24 mouse cellular contexts compared by ENCODE assay signal in genomic region chr7:111059527-111059926, GRCm38 (mm10). TPM values are rescaled to one million over a fixed set of nuclear protein-coding genes. Genes with fewer than 3 reads are reported as not detected.
DNase-seq lines count a peak whose midpoint lies in the region; ATAC-seq lines count a peak whose summit lies in the region.
"Had no signal": no experiment of that assay in that cellular context is flagged by ENCODE, and none has a peak within 500 bp of the region (broad histone marks: within the 10 kb centered on the region; RNA-seq: fewer than 3 reads in every experiment).

No protein-coding gene starts in this region.

- WGBS in limb, embryonic 12.5 days, result 56% methylated on average over 5 of the region's 5 CpGs
- WGBS in limb, embryonic 10.5 days, result 70% methylated on average over 5 of the region's 5 CpGs
- WGBS in neural tube, embryonic 11.5 days, result 69% methylated on average over 5 of the region's 5 CpGs
- WGBS in neural tube, embryonic 15.5 days, result 47% methylated on average over 5 of the region's 5 CpGs
- WGBS in hindbrain, embryonic 14.5 days, result 45% methylated on average over 5 of the region's 5 CpGs

- no peak overlapping the region for H3K4me2 ChIP-seq in limb, embryonic 12.5 days
- H3K4me2 ChIP-seq in neural tube, embryonic 11.5 days (ENCODE audit: low read depth), result no peak overlapping the region
- H3K4me2 ChIP-seq in neural tube, embryonic 15.5 days, result no peak overlapping the region
- H3K4me2 ChIP-seq in hindbrain, embryonic 14.5 days (replicated peaks), result no peak overlapping the region
- H3K4me2 ChIP-seq: embryonic facial prominence, embryonic 12.5 days; lung, embryonic 14.5 days; stomach, embryonic 15.5 days had no signal

- peaks cover 31% of the 10 kb centered on the region for H3K36me3 ChIP-seq in limb, embryonic 12.5 days
- peaks cover 42% of the 10 kb centered on the region for H3K36me3 ChIP-seq in limb, embryonic 10.5 days
- H3K36me3 ChIP-seq in neural tube, embryonic 11.5 days (ENCODE audit: control insufficient read depth, insufficient read depth, low read length), result peaks cover 6% of the 10 kb centered on the region; the same call in 1 of the 2 replicates
- peaks cover 17% of the 10 kb centered on the region for H3K36me3 ChIP-seq in neural tube, embryonic 15.5 days
- peaks cover 32% of the 10 kb centered on the region for H3K36me3 ChIP-seq in hindbrain, embryonic 14.5 days (replicated peaks; ENCODE audit: control insufficient read depth, insufficient read depth)

- no peaks in the 10 kb centered on the region for H3K27me3 ChIP-seq in limb, embryonic 12.5 days
- H3K27me3 ChIP-seq in limb, embryonic 10.5 days (ENCODE audit: low read depth, poor library complexity, severe bottlenecking), result no peaks in the 10 kb centered on the region
- no peaks in the 10 kb centered on the region for H3K27me3 ChIP-seq in neural tube, embryonic 11.5 days (ENCODE audit: control insufficient read depth, insufficient read depth, low read length)
- H3K27me3 ChIP-seq in neural tube, embryonic 15.5 days (replicated peaks), result no peaks in the 10 kb centered on the region
- H3K27me3 ChIP-seq in hindbrain, embryonic 14.5 days (ENCODE audit: control insufficient read depth, insufficient read depth, low read length), result no peaks in the 10 kb centered on the region
- H3K27me3 ChIP-seq: embryonic facial prominence, embryonic 12.5 days; stomach, embryonic 15.5 days had no signal

- ATAC-seq in limb, embryonic 12.5 days (ENCODE audit: insufficient number of reproducible peaks, insufficient read depth, low FRiP score, low TSS enrichment, low read depth), result no peak
- ATAC-seq in neural tube, embryonic 11.5 days (ENCODE audit: insufficient read depth, low FRiP score, low TSS enrichment), result no peak
- ATAC-seq in neural tube, embryonic 15.5 days (ENCODE audit: low FRiP score), result no peak
- 0 out of 2 replicates have a peak, but pooled peaks have one; percentile 31 for ATAC-seq in hindbrain, embryonic 14.5 days (ENCODE audit: low FRiP score)
- ATAC-seq: forebrain, postnatal 0 days; intestine, embryonic 16.5 days had no signal

- peaks cover 7% of the 10 kb centered on the region; the same call in 1 of the 2 replicates for H3K9me3 ChIP-seq in limb, embryonic 12.5 days
- H3K9me3 ChIP-seq in limb, embryonic 10.5 days (replicated peaks), result no peaks in the 10 kb centered on the region
- no peaks in the 10 kb centered on the region for H3K9me3 ChIP-seq in neural tube, embryonic 11.5 days (ENCODE audit: control insufficient read depth, low read length)
- no peaks in the 10 kb centered on the region for H3K9me3 ChIP-seq in neural tube, embryonic 15.5 days (replicated peaks)
- H3K9me3 ChIP-seq in hindbrain, embryonic 14.5 days (ENCODE audit: control insufficient read depth, low read length), result 0 out of 2 replicates have a peak, but pooled peaks cover 3% of the 10 kb centered on the region
- H3K9me3 ChIP-seq: embryonic facial prominence, embryonic 12.5 days; stomach, embryonic 15.5 days had no signal

- H3K4me3 ChIP-seq in limb, embryonic 12.5 days (replicated peaks), result no peak overlapping the region
- H3K4me3 ChIP-seq in limb, embryonic 10.5 days, result no peak overlapping the region
- H3K4me3 ChIP-seq in neural tube, embryonic 11.5 days (ENCODE audit: low read depth, low read length), result no peak overlapping the region
- no peak overlapping the region for H3K4me3 ChIP-seq in neural tube, embryonic 15.5 days (replicated peaks)
- H3K4me3 ChIP-seq in hindbrain, embryonic 14.5 days (replicated peaks; ENCODE audit: low read length), result no peak overlapping the region
- H3K4me3 ChIP-seq: embryonic facial prominence, embryonic 12.5 days; myocyte; stomach, embryonic 15.5 days had no signal

- H3K9ac ChIP-seq in limb, embryonic 12.5 days (replicated peaks), result no peak overlapping the region
- H3K9ac ChIP-seq in neural tube, embryonic 11.5 days (ENCODE audit: low read length), result no peak overlapping the region
- H3K9ac ChIP-seq in neural tube, embryonic 15.5 days (replicated peaks), result no peak overlapping the region
- H3K9ac ChIP-seq in hindbrain, embryonic 14.5 days, result no peak overlapping the region
- H3K9ac ChIP-seq: embryonic facial prominence, embryonic 12.5 days; forebrain, postnatal 0 days; liver, embryonic 14.5 days; lung, embryonic 14.5 days; stomach, embryonic 15.5 days had no signal

- no peak for DNase-seq in limb, embryonic 10.5 days (ENCODE audit: low spot score)
- DNase-seq in neural tube, embryonic 11.5 days (ENCODE audit: low spot score), result no peak
- no peak for DNase-seq in hindbrain, embryonic 14.5 days (ENCODE audit: low spot score)
- no peak for DNase-seq in cerebellum, adult 11-12 months
- DNase-seq: adrenal gland, postnatal 25 days; B cell, adult 2 months; cerebellum, adult 8-10 months; cerebellum, postnatal 36 days; forebrain, postnatal 0 days; heart, postnatal 14 days; kidney, adult 8-10 months; kidney, postnatal 4 days; liver; lung, embryonic 14.5 days; lung, postnatal 14 days; right cerebral cortex, postnatal 25 days had no signal

- H3K4me1 ChIP-seq in limb, embryonic 12.5 days (replicated peaks), result peaks cover 7% of the 10 kb centered on the region
- peaks cover 5% of the 10 kb centered on the region; the same call in 1 of the 2 replicates for H3K4me1 ChIP-seq in limb, embryonic 10.5 days
- no peaks in the 10 kb centered on the region for H3K4me1 ChIP-seq in neural tube, embryonic 11.5 days (ENCODE audit: control insufficient read depth, insufficient read depth, low read length)
- H3K4me1 ChIP-seq in neural tube, embryonic 15.5 days, result peaks cover 6% of the 10 kb centered on the region; the same call in 1 of the 2 replicates
- 0 out of 2 replicates have a peak, but pooled peaks cover 7% of the 10 kb centered on the region for H3K4me1 ChIP-seq in hindbrain, embryonic 14.5 days (replicated peaks; ENCODE audit: control insufficient read depth, insufficient read depth, low read length)
- H3K4me1 ChIP-seq: stomach, embryonic 15.5 days had no signal

- 0 out of 2 replicates have a peak overlapping the region, but pooled peaks have one; percentile 25 for H3K27ac ChIP-seq in limb, embryonic 12.5 days
- no peak overlapping the region for H3K27ac ChIP-seq in limb, embryonic 10.5 days
- H3K27ac ChIP-seq in neural tube, embryonic 11.5 days (ENCODE audit: low read depth, low read length), result 0 out of 2 replicates have a peak overlapping the region, but pooled peaks have one; percentile 20
- H3K27ac ChIP-seq in neural tube, embryonic 15.5 days (replicated peaks), result no peak overlapping the region
- no peak overlapping the region for H3K27ac ChIP-seq in hindbrain, embryonic 14.5 days
- H3K27ac ChIP-seq: embryonic facial prominence, embryonic 12.5 days; kidney, postnatal 0 days; liver, embryonic 14.5 days; stomach, embryonic 15.5 days had no signal

RNA-seq across cellular contexts. Expression of gene Eif4g2, which starts 23.3 kb away (rescaled TPM):
- polyA plus RNA-seq in limb, embryonic 12.5 days (2016; fragmentation: Nextera tagmentation; extraction: Ambion mirVana), result 1,066 and 1,105 TPM in 2 replicates
- polyA plus RNA-seq in limb, embryonic 10.5 days (2016; fragmentation: Nextera tagmentation; extraction: Ambion mirVana), result 1,318 and 1,349 TPM in 2 replicates
- 2,074 and 2,084 TPM in 2 replicates for polyA plus RNA-seq in neural tube, embryonic 11.5 days (2014; fragmentation: Nextera tagmentation; extraction: Ambion mirVana)
- 876 and 927 TPM in 2 replicates for polyA plus RNA-seq in neural tube, embryonic 15.5 days (2015; fragmentation: Nextera tagmentation; extraction: Ambion mirVana)
- 1,292 and 1,526 TPM in 2 replicates for polyA plus RNA-seq in hindbrain, embryonic 14.5 days (2014; fragmentation: Nextera tagmentation; extraction: Ambion mirVana)

RNA-seq across cellular contexts. Expression of gene Ctr9, which starts 30.8 kb away (rescaled TPM):
- polyA plus RNA-seq in limb, embryonic 12.5 days (2016; fragmentation: Nextera tagmentation; extraction: Ambion mirVana), result 88.5 and 91.9 TPM in 2 replicates
- polyA plus RNA-seq in limb, embryonic 10.5 days (2016; fragmentation: Nextera tagmentation; extraction: Ambion mirVana), result 64.1 and 80.1 TPM in 2 replicates
- polyA plus RNA-seq in neural tube, embryonic 11.5 days (2014; fragmentation: Nextera tagmentation; extraction: Ambion mirVana), result 90.6 and 99.7 TPM in 2 replicates
- 68.3 and 71.5 TPM in 2 replicates for polyA plus RNA-seq in neural tube, embryonic 15.5 days (2015; fragmentation: Nextera tagmentation; extraction: Ambion mirVana)
- polyA plus RNA-seq in hindbrain, embryonic 14.5 days (2014; fragmentation: Nextera tagmentation; extraction: Ambion mirVana), result 75.0 TPM in 2 replicates

Comparison
In these comparisons a context has a peak if more than half of its experiments do, and no peak if none do; other contexts are left out.
1. H3K27ac ChIP-seq: peak in limb, embryonic 12.5 days (single experiment) and neural tube, embryonic 11.5 days (single experiment); none in limb, embryonic 10.5 days (single experiment), neural tube, embryonic 15.5 days (single experiment) and hindbrain, embryonic 14.5 days (single experiment).